Mouse (Mus musculus) CH12.LX (cell line): ENCODE results near the gene Cd69. TPM values are rescaled to one million over a fixed set of nuclear protein-coding genes. Genes with fewer than 3 reads are reported as not detected.

Experiments
- DNase-seq: peaks from one replicate; pipeline ENCODE4 v3.0.0-alpha.2; 2013; ENCODE audit errors: extremely low read depth
- H3K27ac ChIP-seq: 2 replicates; pipeline ENCODE4 v1.5.1; 2012; ENCODE audit warnings: low read depth, mild to moderate bottlenecking, control low read depth, moderate library complexity; ENCODE audit not compliant: insufficient read depth
- H3K27me3 ChIP-seq: replicated peaks from 2 replicates; pipeline ENCODE3; 2012; ENCODE audit warnings: inconsistent platforms
- H3K36me3 ChIP-seq, 2 experiments: replicated peaks in 1 of 2; 2 replicates each; pipeline versions ENCODE3 to v1.6.1; 2012; ENCODE audit warnings: inconsistent platforms in 1 of 2, low read length in 1 of 2, mild to moderate bottlenecking in 1 of 2, mixed read lengths in 1 of 2, moderate library complexity in 1 of 2; ENCODE audit not compliant: control insufficient read depth in 1 of 2, insufficient read depth in 1 of 2
- H3K4me1 ChIP-seq, 2 experiments: 2 replicates each; pipeline ENCODE4 v1.6.1; 2012; ENCODE audit warnings: inconsistent platforms in 1 of 2, moderate library complexity in 1 of 2; ENCODE audit not compliant: insufficient read depth in 2 of 2, control insufficient read depth in 1 of 2
- H3K4me2 ChIP-seq: 2 replicates; pipeline ENCODE4 v1.6.1; 2012; ENCODE audit warnings: low read depth, mild to moderate bottlenecking, control low read depth; ENCODE audit not compliant: poor library complexity, insufficient read depth, severe bottlenecking
- H3K4me3 ChIP-seq, 3 experiments: fragments of 150-350 bp in 1 of 3; sonication (generic) in 1 of 3; replicated peaks in 1 of 3; 2 replicates each; pipeline versions ENCODE3 to v1.5.1; 2011 to 2012; ENCODE audit warnings: low read depth in 2 of 3, low read length in 2 of 3, mild to moderate bottlenecking in 2 of 3, moderate library complexity in 2 of 3, control low read depth in 1 of 3, improper control_type of control experiment in 1 of 3, inconsistent platforms in 1 of 3, mixed read lengths in 1 of 3; ENCODE audit not compliant: poor library complexity in 1 of 3
- H3K79me2 ChIP-seq: replicated peaks from 2 replicates; pipeline ENCODE4 v1.6.1; 2012; ENCODE audit warnings: mild to moderate bottlenecking, moderate library complexity; ENCODE audit not compliant: control insufficient read depth, poor library complexity, insufficient read depth, severe bottlenecking; ENCODE audit errors: extremely low read depth
- H3K9ac ChIP-seq: 2 replicates; pipeline ENCODE4 v1.6.1; 2012; ENCODE audit warnings: low read depth, mild to moderate bottlenecking, control low read depth, moderate library complexity; ENCODE audit not compliant: insufficient read depth
- H3K9me3 ChIP-seq: replicated peaks from 2 replicates; pipeline ENCODE3; 2012; ENCODE audit warnings: low read length, inconsistent platforms, mixed read lengths
- CHD1 ChIP-seq: IDR thresholded peaks from 2 replicates; pipeline ENCODE4 v1.6.1; 2012; ENCODE audit warnings: low read depth, low read length, improper control_type of control experiment, inconsistent platforms
- CTCF ChIP-seq, 2 experiments: IDR thresholded peaks in 1 of 2; conservative IDR thresholded peaks in 1 of 2; 2 replicates each; pipeline ENCODE4 v1.5.1; 2011 to 2012; ENCODE audit warnings: low read depth in 2 of 2, low read length in 2 of 2, improper control_type of control experiment in 1 of 2, inconsistent platforms in 1 of 2, mild to moderate bottlenecking in 1 of 2, moderate library complexity in 1 of 2
- ELF1 ChIP-seq: IDR thresholded peaks from 2 replicates; pipeline ENCODE4 v1.6.1; 2014; ENCODE audit warnings: low read depth, mild to moderate bottlenecking, inconsistent platforms, low read length, improper control_type of control experiment
- EP300 ChIP-seq: IDR thresholded peaks from 2 replicates; pipeline ENCODE4 v1.6.1; 2011; ENCODE audit warnings: low read length, improper control_type of control experiment
- HCFC1 ChIP-seq: IDR thresholded peaks from 2 replicates; pipeline ENCODE4 v1.6.1; 2012; ENCODE audit warnings: low read depth, mild to moderate bottlenecking, inconsistent platforms, low read length, improper control_type of control experiment
- JUN ChIP-seq: IDR thresholded peaks from 2 replicates; pipeline ENCODE4 v1.6.1; 2011; ENCODE audit warnings: low read depth, mild to moderate bottlenecking, low read length, improper control_type of control experiment, moderate library complexity; ENCODE audit not compliant: insufficient read depth
- JUND ChIP-seq: conservative IDR thresholded peaks from 2 replicates; pipeline ENCODE4 v1.6.1; 2011; ENCODE audit warnings: low read depth, low read length, improper control_type of control experiment
- MAFK ChIP-seq: IDR thresholded peaks from 2 replicates; pipeline ENCODE4 v1.6.1; 2011; ENCODE audit warnings: low read length, improper control_type of control experiment; ENCODE audit not compliant: insufficient replicate concordance
- MAX ChIP-seq: IDR thresholded peaks from 2 replicates; pipeline ENCODE4 v1.6.1; 2011; ENCODE audit warnings: low read length, improper control_type of control experiment
- MAZ ChIP-seq: IDR thresholded peaks from 2 replicates; pipeline ENCODE4 v1.6.1; 2012; ENCODE audit warnings: low read depth, mild to moderate bottlenecking, inconsistent platforms, low read length, improper control_type of control experiment, moderate library complexity
- NRF1 ChIP-seq: IDR thresholded peaks from 2 replicates; pipeline ENCODE4 v1.6.1; 2014; ENCODE audit warnings: low read depth, mild to moderate bottlenecking, inconsistent platforms, low read length, improper control_type of control experiment, moderate library complexity
- POLR2A ChIP-seq: IDR thresholded peaks from 2 replicates; pipeline ENCODE4 v1.6.1; 2011; ENCODE audit warnings: low read depth, mild to moderate bottlenecking, improper control_type of control experiment, low read length
- POLR2AphosphoS2 ChIP-seq: IDR thresholded peaks from 2 replicates; pipeline ENCODE4 v1.6.1; 2011; ENCODE audit warnings: low read depth, low read length, improper control_type of control experiment
- RCOR1 ChIP-seq: conservative IDR thresholded peaks from 2 replicates; pipeline ENCODE4 v1.6.1; 2012; ENCODE audit warnings: low read depth, mild to moderate bottlenecking, inconsistent platforms, low read length, improper control_type of control experiment
- SIN3A ChIP-seq: IDR thresholded peaks from 2 replicates; pipeline ENCODE4 v1.6.1; 2012; ENCODE audit warnings: low read length, improper control_type of control experiment, inconsistent platforms
- TCF12 ChIP-seq: IDR thresholded peaks from 2 replicates; pipeline ENCODE4 v1.6.1; 2014; ENCODE audit warnings: low read depth, mild to moderate bottlenecking, inconsistent platforms, low read length, improper control_type of control experiment
- USF1 ChIP-seq: IDR thresholded peaks from 2 replicates; pipeline ENCODE4 v1.6.1; 2014; ENCODE audit warnings: low read depth, mild to moderate bottlenecking, inconsistent platforms, low read length, improper control_type of control experiment
- ZC3H11A ChIP-seq: IDR thresholded peaks from 2 replicates; pipeline ENCODE4 v1.6.1; 2012; ENCODE audit warnings: low read depth, mild to moderate bottlenecking, inconsistent platforms, low read length, improper control_type of control experiment
- ZMIZ1 ChIP-seq: IDR thresholded peaks from 2 replicates; pipeline ENCODE4 v1.6.1; 2012; ENCODE audit warnings: low read depth, mild to moderate bottlenecking, inconsistent platforms, low read length, improper control_type of control experiment
- dilution Hi-C: fragments of 300-500 bp; cut with MboI; formaldehyde crosslinking; loops from 2 replicates; pipeline ENCODE4 v1.14.3; 2020; ENCODE audit warnings: low sequenced_read_pairs; ENCODE audit not compliant: extremely low pct_unique_long_range_greater_than_20kb, extremely low pct_ligation_motif_present
- in situ Hi-C: fragments of 300-500 bp; cut with MboI; formaldehyde crosslinking; loops from 3 replicates; pipeline ENCODE4 v1.14.3; 2019; ENCODE audit warnings: low sequenced_read_pairs, low pct_ligation_motif_present, low pct_unique_long_range_greater_than_20kb, mixed read lengths
- polyA plus RNA-seq: library from polyadenylated mRNA; unstranded; fragments of >175 nt; gene quantifications from 2 replicates; pipeline ENCODE4 v1.2.1, GENCODE M21; 2012; ENCODE audit warnings: low read depth; ENCODE audit not compliant: insufficient read length
- total RNA-seq, 2 experiments: library from RNA; depleted of rRNA; stranded (reverse); fragments of 300-350 nt in 1 of 2; fragments of >200 nt in 1 of 2; gene quantifications; 2 replicates each; pipeline ENCODE4 v1.2.3; 2012 to 2014

The Cd69 gene
- total and polyA plus RNA-seq, 3 experiments: 71.2 to 229 (median 132) TPM

DNA sequence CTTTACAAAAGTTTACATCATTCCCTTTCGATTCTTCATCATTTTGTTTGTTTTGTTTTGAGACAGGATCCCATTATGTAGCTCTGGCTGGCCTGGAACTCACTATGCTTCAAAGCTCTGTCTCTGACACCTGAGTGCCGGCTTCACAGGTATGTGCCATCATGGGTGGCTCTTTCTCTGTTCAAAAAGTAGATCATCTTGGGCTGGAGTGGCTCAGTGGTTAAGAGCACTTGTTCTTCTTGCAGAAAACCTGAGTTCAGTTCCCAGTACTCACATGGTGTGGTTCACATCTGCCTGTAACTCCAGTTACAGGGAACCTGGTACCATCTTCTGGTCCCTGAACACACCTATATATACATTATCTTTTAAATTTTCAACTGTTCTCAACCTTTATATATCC, 50.2 kb downstream of the Cd69 start:
- in situ Hi-C loops: no loop called here
- H3K9ac ChIP-seq: no peak overlapping the region
- no peak overlapping the region for H3K4me2 ChIP-seq
- no peak for DNase-seq
- no peak for TF ChIP-seq MAZ
- TF ChIP-seq USF1: no peak
- TF ChIP-seq HCFC1: no peak
- no peak for TF ChIP-seq EP300
- no peak for TF ChIP-seq JUN
- no peak for TF ChIP-seq SIN3A
- H3K27ac ChIP-seq: no peak overlapping the region
- peaks cover 2 to 5% of the 10 kb centered on the region in 2 experiments for H3K36me3 ChIP-seq
- H3K79me2 ChIP-seq: no peaks in the 10 kb centered on the region
- H3K9me3 ChIP-seq: peaks cover 4% of the 10 kb centered on the region
- peaks cover 13 to 14% of the 10 kb centered on the region in 2 experiments for H3K4me1 ChIP-seq
- H3K27me3 ChIP-seq: no peaks in the 10 kb centered on the region
- no peak overlapping the region for H3K4me3 ChIP-seq
- dilution Hi-C loops: no loop called here

DNA sequence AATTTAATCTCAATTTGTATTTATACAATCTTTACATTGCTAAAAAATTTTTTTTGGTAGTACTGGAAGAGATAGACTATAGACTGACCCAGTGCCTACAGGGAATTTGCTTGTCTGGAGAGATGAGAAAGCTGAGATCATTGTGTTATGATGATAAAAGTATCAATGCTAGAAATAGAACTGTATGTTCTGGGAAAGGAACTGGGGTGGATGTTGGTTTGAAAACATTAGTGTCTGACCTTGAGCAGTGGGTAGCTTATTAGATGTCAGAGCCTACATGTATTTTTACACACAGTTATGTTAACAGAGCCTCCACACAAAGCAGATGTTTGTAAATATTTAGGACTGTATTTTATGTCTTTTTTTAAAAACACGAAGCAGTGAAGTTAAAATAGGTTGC, 51.1 kb downstream of the Cd69 start:
- Histone ChIP-seq H3K27ac (no peak overlapping the region), H3K4me2 (no peak overlapping the region), H3K9me3 (peaks cover 4% of the 10 kb centered on the region), H3K79me2 (no peaks in the 10 kb centered on the region), H3K27me3 (no peaks in the 10 kb centered on the region), H3K9ac (no peak overlapping the region), H3K4me3 (no peak overlapping the region), H3K4me1 (peaks cover 7 to 8% of the 10 kb centered on the region in 2 experiments), H3K36me3 (peaks cover 2 to 5% of the 10 kb centered on the region in 2 experiments)
- dilution Hi-C loops (no loop called here), in situ Hi-C loops (no loop called here)
- no peak for DNase-seq
- TF ChIP-seq MAZ (no peak), HCFC1 (no peak), TCF12 (no peak), USF1 (no peak), CHD1 (no peak), RCOR1 (no peak), POLR2AphosphoS2 (no peak), ELF1 (no peak), EP300 (no peak), NRF1 (no peak), MAFK (no peak), MAX (no peak), JUN (no peak), POLR2A (no peak), JUND (no peak), CTCF (conservative IDR thresholded peaks at IDR 0.05 in 1 of 2, IDR thresholded peaks at IDR 0.05 in 1 of 2; ENCODE audit: low read depth in 2 of 2, low read length in 2 of 2) (no peak), ZC3H11A (no peak), ZMIZ1 (no peak)
